Mouse (Mus musculus): ENCODE data around the gene Wasf2.

- no peak for TF ChIP-seq TAL1 (IDR thresholded peaks at IDR 0.05; ENCODE audit: low read length)
- no peak for TF ChIP-seq GATA1 (IDR thresholded peaks at IDR 0.05; ENCODE audit: low read length)
Measured at GRCm38 (mm10) chr4:133156831-133157230, 26.5 kb downstream of the Wasf2 start.

Measured in erythroblast, embryonic 14.5 days (primary cell).